In the genomic region with DNA sequence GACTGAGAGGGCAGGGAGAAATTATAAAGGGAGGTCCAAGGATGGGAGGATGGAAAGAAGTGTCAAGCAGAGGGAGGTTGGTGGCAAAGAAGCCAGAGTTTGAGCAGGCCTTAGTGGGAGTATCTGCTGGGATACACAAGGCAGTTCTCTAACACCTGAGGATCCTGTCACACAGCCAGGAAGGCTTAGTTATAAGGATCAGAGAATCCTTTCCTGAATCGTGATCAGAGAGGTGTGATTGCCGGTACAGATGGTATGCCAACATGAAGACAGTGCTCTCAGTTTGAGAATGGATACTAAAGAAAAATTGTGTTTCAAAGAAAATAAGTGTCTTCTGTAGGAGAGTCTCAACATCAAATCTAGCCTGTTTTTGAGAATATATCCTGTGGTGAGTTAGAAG, we compare ENCODE assay signal across 40 mouse cellular contexts. TPM values are rescaled to one million over a fixed set of nuclear protein-coding genes. Genes with fewer than 3 reads are reported as not detected.
"Had no signal": no experiment of that assay in that cellular context is flagged by ENCODE, and none has a peak within 500 bp of the region (broad histone marks: within the 10 kb centered on the region; RNA-seq: fewer than 3 reads in every experiment).

No protein-coding gene starts in this region.

- H3K27ac ChIP-seq: heart, embryonic 13.5 days; heart, embryonic 15.5 days; hindbrain, embryonic 10.5 days; hindbrain, embryonic 12.5 days; hindbrain, embryonic 13.5 days; hindbrain, embryonic 14.5 days; hindbrain, embryonic 15.5 days; hindbrain, postnatal 0 days; intestine, embryonic 15.5 days; kidney, embryonic 15.5 days; kidney, postnatal 0 days; layer of hippocampus, adult 2 months; left cerebral cortex, adult 2 months had no signal

- H3K4me3 ChIP-seq: heart, embryonic 12.5 days; heart, embryonic 13.5 days; heart, embryonic 15.5 days; hindbrain, embryonic 10.5 days; hindbrain, embryonic 12.5 days; hindbrain, embryonic 13.5 days; hindbrain, embryonic 15.5 days; intestine, embryonic 15.5 days; kidney, embryonic 15.5 days; layer of hippocampus, adult 2 months; left cerebral cortex, adult 2 months had no signal

- H3K9me3 ChIP-seq: heart, embryonic 12.5 days; heart, embryonic 13.5 days; heart, embryonic 15.5 days; hindbrain, embryonic 10.5 days; hindbrain, embryonic 12.5 days; hindbrain, embryonic 13.5 days; hindbrain, embryonic 15.5 days; intestine, embryonic 15.5 days; kidney, embryonic 15.5 days had no signal

- H3K27me3 ChIP-seq: heart, embryonic 12.5 days; heart, embryonic 13.5 days; heart, embryonic 15.5 days; hindbrain, embryonic 12.5 days; hindbrain, embryonic 13.5 days; hindbrain, embryonic 15.5 days; intestine, embryonic 15.5 days; kidney, embryonic 15.5 days had no signal

- DNase-seq: heart, postnatal 10 days; heart, postnatal 14 days; heart, postnatal 36 days; kidney, adult 11 months; kidney, adult 18-20 months; kidney, adult 2 months; kidney, adult 8-10 months; kidney, adult 9 months; kidney, postnatal 10 days; kidney, postnatal 14 days; kidney, postnatal 25 days; kidney, postnatal 36 days; kidney, postnatal 4 days; layer of hippocampus, adult 9-11 months; layer of hippocampus, postnatal 36 days had no signal

- H3K36me3 ChIP-seq: heart, embryonic 12.5 days; heart, embryonic 13.5 days; heart, embryonic 15.5 days; hindbrain, embryonic 10.5 days; hindbrain, embryonic 12.5 days; hindbrain, embryonic 13.5 days; hindbrain, embryonic 15.5 days; intestine, embryonic 15.5 days; kidney, embryonic 15.5 days had no signal

- ATAC-seq: hindbrain, embryonic 16.5 days; hindbrain, postnatal 0 days; inflammation-experienced regulatory T-cells, adult 6 months; intestine, embryonic 15.5 days; intestine, embryonic 16.5 days; intestine, postnatal 0 days had no signal

- H3K4me1 ChIP-seq: heart, embryonic 12.5 days; heart, embryonic 13.5 days; heart, embryonic 15.5 days; hindbrain, embryonic 10.5 days; hindbrain, embryonic 12.5 days; hindbrain, embryonic 13.5 days; hindbrain, embryonic 15.5 days; intestine, embryonic 15.5 days; kidney, embryonic 15.5 days had no signal

RNA-seq across cellular contexts. Expression of gene Raet1d, which starts 37.5 kb away (rescaled TPM):
- total RNA-seq: heart, postnatal 36 days; hematopoietic stem cell, adult 5-6 weeks; layer of hippocampus, adult 18-20 months; layer of hippocampus, adult 2 months; layer of hippocampus, adult 8-10 months; layer of hippocampus, postnatal 10 days; layer of hippocampus, postnatal 14 days; layer of hippocampus, postnatal 25 days; layer of hippocampus, postnatal 36 days; left cerebral cortex, adult 18-20 months; left cerebral cortex, adult 2 months had no signal
- polyA plus RNA-seq: inflammation-experienced regulatory T-cells, adult 6 months; kidney, adult 2 months had no signal
